Mouse (Mus musculus) midbrain, embryonic 12.5 days (tissue): Measurements from ENCODE around the gene Pnpla5. TPM values are rescaled to one million over a fixed set of nuclear protein-coding genes. Genes with fewer than 3 reads are reported as not detected.

ENCODE experiments used
- ATAC-seq: fragments of 200-750 bp; cut with Nextera tagmentation; 2 replicates; pipeline ENCODE4 v1.8.0; 2017; ENCODE audit warnings: low read depth, moderate TSS enrichment, moderate library complexity; ENCODE audit not compliant: low FRiP score
- H3K27ac ChIP-seq: fragments of 300-500 bp; sonication (generic); replicated peaks from 2 replicates; pipeline ENCODE4 v1.5.1; 2016; ENCODE audit warnings: mild to moderate bottlenecking
- H3K27me3 ChIP-seq: fragments of 300-500 bp; sonication (generic); 2 replicates; pipeline ENCODE4 v1.6.1; 2016; ENCODE audit warnings: mild to moderate bottlenecking
- H3K36me3 ChIP-seq: fragments of 300-500 bp; sonication (generic); 2 replicates; pipeline ENCODE4 v1.6.1; 2016
- H3K4me1 ChIP-seq: fragments of 300-500 bp; sonication (generic); 2 replicates; pipeline ENCODE4 v1.6.1; 2016
- H3K4me2 ChIP-seq: fragments of 300-500 bp; sonication (generic); replicated peaks from 2 replicates; pipeline ENCODE4 v1.6.1; 2016; ENCODE audit warnings: mild to moderate bottlenecking, moderate library complexity
- H3K4me3 ChIP-seq: fragments of 300-500 bp; sonication (generic); 2 replicates; pipeline ENCODE4 v1.5.1; 2016; ENCODE audit warnings: mild to moderate bottlenecking
- H3K9ac ChIP-seq: fragments of 300-500 bp; sonication (generic); replicated peaks from 2 replicates; pipeline ENCODE4 v1.6.1; 2016; ENCODE audit warnings: mild to moderate bottlenecking, moderate library complexity
- H3K9me3 ChIP-seq: fragments of 300-500 bp; sonication (generic); 2 replicates; pipeline ENCODE4 v1.6.1; 2016; ENCODE audit warnings: mild to moderate bottlenecking
- WGBS: fragments of 180-500 bp; shearing (Covaris S2); methylation state at CpG from one replicate; pipeline ENCODE4 v1.1.7; 2016; 5-methylcytosine and 5-hydroxymethylcytosine counted together
- polyA plus RNA-seq: library from polyadenylated mRNA; unstranded; fragments of >200 nt; fragmentation: Nextera tagmentation; extraction: Ambion mirVana; gene quantifications from 2 replicates; pipeline ENCODE4 v1.2.1, GENCODE M21; 2016

Pnpla5 gene
- polyA plus RNA-seq, 1 experiment from 2014 or later: not detected

DNA sequence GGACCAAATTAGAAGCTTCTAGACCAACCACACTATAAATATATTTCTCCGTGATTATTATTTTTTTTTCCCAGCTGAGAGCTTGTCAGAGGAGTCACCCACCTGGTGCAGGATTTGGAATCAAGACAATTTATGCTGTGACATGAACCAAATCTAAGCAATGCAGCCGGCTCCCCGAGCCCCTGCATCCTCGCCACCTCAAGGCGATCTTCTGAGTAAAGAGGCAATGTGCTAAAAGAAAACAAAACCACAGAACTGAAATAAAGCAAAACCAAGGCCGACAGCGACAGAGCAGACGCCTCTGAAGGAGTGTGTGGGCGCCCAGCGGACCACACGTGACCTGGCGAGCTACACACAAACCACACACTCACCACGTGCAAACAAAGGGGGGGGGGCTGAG, 44.3 kb downstream of the Pnpla5 start:
- Histone ChIP-seq H3K27ac (0 out of 2 replicates have a peak overlapping the region, but pooled peaks have one; percentile 20), H3K9ac (no peak overlapping the region), H3K4me2 (no peak overlapping the region), H3K36me3 (0 out of 2 replicates have a peak, but pooled peaks cover 6% of the 10 kb centered on the region), H3K9me3 (no peaks in the 10 kb centered on the region), H3K4me3 (no peak overlapping the region), H3K27me3 (peaks cover 25% of the 10 kb centered on the region), H3K4me1 (peaks cover 8% of the 10 kb centered on the region)
- ATAC-seq: no peak
- 78% methylated on average over 13 of the region's 13 CpGs for WGBS

DNA sequence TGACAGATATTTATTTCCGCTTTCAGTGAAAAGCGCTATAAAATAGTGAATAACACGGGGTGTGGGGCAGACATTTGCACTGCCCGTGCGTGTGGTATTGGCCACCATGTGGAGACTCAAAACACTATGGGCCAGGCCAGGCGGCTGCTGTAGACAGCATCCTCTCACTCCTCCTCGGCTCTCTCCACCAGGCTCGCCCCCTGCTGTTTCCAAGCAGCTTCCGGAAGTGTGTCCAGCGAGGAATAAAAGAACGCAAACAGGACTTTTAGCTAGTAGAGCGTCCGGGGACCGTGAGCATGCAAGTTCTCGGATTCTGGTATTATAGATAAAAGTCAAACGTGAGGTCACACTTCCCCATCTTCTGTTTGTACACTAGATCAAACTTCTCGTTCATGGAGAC, 45.8 kb downstream of the Pnpla5 start:
- 61% methylated on average over 17 of the region's 17 CpGs for WGBS
- Histone ChIP-seq H3K36me3 (0 out of 2 replicates have a peak, but pooled peaks cover 6% of the 10 kb centered on the region), H3K4me3 (no peak overlapping the region), H3K4me2 (no peak overlapping the region), H3K9me3 (no peaks in the 10 kb centered on the region), H3K27ac (no peak overlapping the region), H3K27me3 (peaks cover 40% of the 10 kb centered on the region), H3K4me1 (peaks cover 11% of the 10 kb centered on the region), H3K9ac (no peak overlapping the region)
- no peak for ATAC-seq

- Histone ChIP-seq H3K4me2 (peak overlapping the region; percentile 39), H3K4me3 (0 out of 2 replicates have a peak overlapping the region, but pooled peaks have one; percentile 13), H3K27me3 (peaks cover 62% of the 10 kb centered on the region), H3K27ac (no peak overlapping the region), H3K36me3 (0 out of 2 replicates have a peak, but pooled peaks cover 2% of the 10 kb centered on the region), H3K9ac (no peak overlapping the region), H3K9me3 (no peaks in the 10 kb centered on the region), H3K4me1 (peaks cover 15% of the 10 kb centered on the region)
- WGBS: 15% methylated on average over 17 of the region's 17 CpGs
- ATAC-seq: peak; percentile 42; the same call in 1 of the 2 replicates
Observed at GRCm38 (mm10) chr15:84074705-84075185, 48.2 kb downstream of the Pnpla5 start.

DNA sequence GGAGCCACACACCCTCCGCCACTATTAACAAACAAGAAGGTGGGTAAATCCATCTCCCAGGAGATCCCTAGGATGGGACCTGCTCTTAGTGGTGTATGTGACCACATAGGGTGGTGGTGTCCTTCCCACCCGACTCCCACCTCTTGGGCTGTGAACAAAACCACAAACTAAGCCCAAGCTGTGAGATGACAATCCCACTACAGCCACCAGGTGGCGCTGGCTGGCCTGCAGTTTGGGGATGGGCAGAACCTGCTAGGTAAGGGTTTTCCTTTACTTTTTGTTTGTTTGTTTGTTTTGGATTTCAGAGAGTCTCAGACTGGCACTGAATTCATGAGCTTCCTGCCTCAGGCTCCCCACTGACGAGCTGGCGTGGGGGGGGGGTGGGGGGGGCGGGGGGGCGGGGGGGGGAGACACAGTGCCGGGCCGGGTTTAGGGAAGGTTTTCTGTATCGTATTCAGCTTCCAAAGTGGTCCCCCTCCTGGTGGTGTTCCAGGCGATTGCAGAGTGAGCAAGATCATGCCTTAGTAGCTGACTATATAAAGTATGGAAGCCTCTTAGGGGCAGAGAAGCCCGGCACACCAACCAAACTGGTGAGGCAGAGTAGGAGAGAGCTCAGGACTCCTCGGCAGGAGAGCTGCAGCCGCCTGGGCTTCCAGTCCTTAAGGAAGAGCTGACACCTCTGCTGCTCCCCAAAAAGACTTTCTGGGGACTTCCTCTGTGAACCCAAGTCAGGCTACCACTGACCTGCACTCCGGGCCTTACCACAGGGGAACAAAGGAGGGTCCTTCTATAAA, 48.9 kb downstream of the Pnpla5 start:
- H3K4me2 ChIP-seq: peak overlapping the region; percentile 39
- no peaks in the 10 kb centered on the region for H3K36me3 ChIP-seq
- H3K27ac ChIP-seq: no peak overlapping the region
- 10% methylated on average over 11 of the region's 15 CpGs for WGBS
- H3K4me3 ChIP-seq: 0 out of 2 replicates have a peak overlapping the region, but pooled peaks have one; percentile 13
- ATAC-seq: peak; percentile 24; the same call in 1 of the 2 replicates
- peaks cover 67% of the 10 kb centered on the region for H3K27me3 ChIP-seq
- H3K9ac ChIP-seq: no peak overlapping the region
- H3K4me1 ChIP-seq: peaks cover 20% of the 10 kb centered on the region
- no peaks in the 10 kb centered on the region for H3K9me3 ChIP-seq

DNA sequence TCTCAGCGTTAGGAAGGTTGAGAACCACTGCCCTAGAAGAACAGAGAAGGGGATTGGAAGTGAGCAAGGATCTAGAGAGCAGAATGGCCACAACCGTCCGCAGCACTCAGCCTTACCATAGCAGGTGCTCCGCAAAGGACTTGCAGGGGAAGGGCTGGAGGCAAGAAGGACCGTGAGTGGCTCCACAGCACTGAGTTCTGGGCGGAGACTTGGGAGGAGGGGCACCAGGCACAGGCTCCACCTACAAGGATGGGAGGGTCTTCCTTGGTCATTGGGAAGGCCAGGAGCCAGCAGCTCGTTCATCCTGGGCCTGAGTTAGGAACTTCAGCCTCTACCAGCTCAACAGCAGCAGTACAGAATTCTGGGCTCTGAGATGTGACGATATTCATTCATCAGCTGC, 49.9 kb downstream of the Pnpla5 start:
- Histone ChIP-seq H3K9me3 (no peaks in the 10 kb centered on the region), H3K27me3 (peaks cover 78% of the 10 kb centered on the region), H3K9ac (no peak overlapping the region), H3K27ac (no peak overlapping the region), H3K36me3 (no peaks in the 10 kb centered on the region), H3K4me3 (no peak overlapping the region), H3K4me1 (peaks cover 26% of the 10 kb centered on the region), H3K4me2 (no peak overlapping the region)
- 23% methylated on average over 8 of the region's 8 CpGs for WGBS
- ATAC-seq: no peak

DNA sequence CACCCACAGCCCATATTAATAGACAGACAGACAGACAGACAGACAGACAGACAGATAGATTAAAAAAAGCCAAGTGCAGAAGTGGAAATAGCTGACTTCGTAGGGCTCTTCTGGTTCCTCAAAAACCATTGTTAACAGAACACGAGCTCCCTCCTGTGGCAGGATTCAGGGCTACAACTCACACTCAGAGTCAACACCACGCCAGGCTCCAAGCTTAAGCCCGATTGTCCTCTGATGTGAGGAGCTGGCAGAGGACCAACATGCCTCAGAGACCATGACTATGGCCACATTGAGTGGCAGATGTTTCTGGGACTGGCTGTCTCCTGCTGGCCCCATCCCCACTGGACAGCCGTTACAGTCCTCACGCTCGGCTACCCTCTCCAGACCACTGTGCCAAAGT, 50.7 kb downstream of the Pnpla5 start:
- Histone ChIP-seq H3K4me3 (no peak overlapping the region), H3K4me1 (peaks cover 26% of the 10 kb centered on the region), H3K9ac (no peak overlapping the region), H3K27me3 (peaks cover 85% of the 10 kb centered on the region), H3K36me3 (no peaks in the 10 kb centered on the region), H3K4me2 (no peak overlapping the region), H3K27ac (no peak overlapping the region), H3K9me3 (no peaks in the 10 kb centered on the region)
- WGBS: 21% methylated on average over 7 of the region's 7 CpGs
- no peak for ATAC-seq

DNA sequence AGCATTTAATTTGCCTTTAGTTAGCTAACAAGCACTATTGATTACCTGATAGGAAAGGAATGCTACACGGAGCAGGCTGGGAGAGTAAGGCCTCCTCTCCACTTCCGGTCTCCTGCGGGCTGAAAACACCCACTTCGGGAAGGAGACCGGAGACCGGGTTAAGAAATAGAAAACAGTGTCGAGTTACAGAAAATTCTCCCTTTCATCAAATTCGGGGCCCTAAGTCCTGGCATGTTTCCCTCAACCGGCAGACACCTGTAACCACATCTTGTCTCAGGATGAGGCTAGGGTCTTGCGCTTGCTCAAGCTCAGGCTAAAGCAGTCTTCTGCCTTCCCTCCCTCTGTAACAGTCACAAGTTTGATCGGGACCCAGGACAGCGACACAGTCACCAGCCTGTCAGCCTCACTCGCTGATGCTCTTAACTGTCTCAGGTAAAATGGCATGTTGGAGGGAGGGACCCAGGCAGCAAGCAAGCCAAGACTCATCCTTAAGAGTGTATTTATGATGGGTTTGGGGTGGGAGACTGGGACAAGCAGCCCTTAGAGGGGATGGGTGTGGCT, 52.8 kb downstream of the Pnpla5 start:
- H3K9me3 ChIP-seq: no peaks in the 10 kb centered on the region
- no peak overlapping the region for H3K27ac ChIP-seq
- WGBS: 6% methylated on average over 13 of the region's 13 CpGs
- peak overlapping the region; percentile 31 for H3K4me2 ChIP-seq
- no peak overlapping the region for H3K4me3 ChIP-seq
- no peak overlapping the region for H3K9ac ChIP-seq
- no peaks in the 10 kb centered on the region for H3K36me3 ChIP-seq
- peaks cover 26% of the 10 kb centered on the region for H3K4me1 ChIP-seq
- ATAC-seq: no peak
- peaks cover 78% of the 10 kb centered on the region for H3K27me3 ChIP-seq

DNA sequence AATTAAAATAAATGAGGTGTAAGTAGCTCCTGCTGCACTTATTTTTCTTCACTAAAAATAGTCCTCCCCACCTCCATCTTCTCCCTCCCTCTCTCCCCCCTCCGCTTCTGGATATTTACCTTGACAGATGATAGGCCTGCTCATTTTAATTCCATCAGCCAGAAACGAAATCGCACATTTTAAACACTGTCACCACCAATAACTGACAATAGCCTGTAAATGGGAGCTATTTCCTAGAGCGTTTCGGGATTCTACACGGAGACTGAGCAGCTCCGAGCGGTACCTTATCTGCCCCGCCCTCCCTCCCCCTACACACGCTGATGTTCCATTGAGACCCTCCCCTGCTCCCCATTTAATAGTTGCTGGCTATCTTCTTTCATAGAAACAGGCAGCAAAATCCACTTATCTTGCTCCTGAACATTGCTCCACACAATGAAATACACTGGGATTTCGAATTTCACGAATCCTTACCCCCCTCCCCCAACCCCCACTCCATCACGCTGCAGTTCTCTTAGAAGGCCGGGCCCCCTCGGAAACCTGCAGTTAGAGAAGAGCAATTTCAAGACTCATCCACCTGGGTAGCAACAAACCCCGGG, 53.4 kb downstream of the Pnpla5 start:
- H3K4me3 ChIP-seq: no peak overlapping the region
- H3K9me3 ChIP-seq: no peaks in the 10 kb centered on the region
- peak overlapping the region; percentile 31 for H3K4me2 ChIP-seq
- peaks cover 28% of the 10 kb centered on the region for H3K4me1 ChIP-seq
- H3K36me3 ChIP-seq: no peaks in the 10 kb centered on the region
- H3K27ac ChIP-seq: no peak overlapping the region
- WGBS: 10% methylated on average over 16 of the region's 16 CpGs
- no peak overlapping the region for H3K9ac ChIP-seq
- ATAC-seq: no peak
- peaks cover 71% of the 10 kb centered on the region for H3K27me3 ChIP-seq

DNA sequence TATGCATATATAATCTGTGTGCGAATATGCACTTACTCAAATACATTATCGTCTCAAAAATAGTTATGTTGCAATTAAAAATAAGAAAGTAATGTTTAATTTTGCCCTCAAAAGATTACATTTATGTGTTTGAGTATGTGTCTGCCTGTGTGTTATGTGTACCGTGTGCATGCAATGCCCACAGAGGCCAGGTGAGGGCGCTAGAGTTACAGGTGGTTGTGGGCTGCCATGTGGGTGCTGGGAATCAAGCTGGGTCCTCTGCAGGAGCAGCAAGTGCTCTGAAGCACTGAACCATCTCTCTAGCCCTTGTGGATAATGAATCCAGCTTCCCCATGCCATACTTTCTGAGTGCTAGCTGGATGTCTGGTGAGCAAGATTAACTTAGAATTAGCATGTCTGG, 57.3 kb downstream of the Pnpla5 start:
- Histone ChIP-seq H3K9me3 (0 out of 2 replicates have a peak, but pooled peaks cover 4% of the 10 kb centered on the region), H3K4me3 (no peak overlapping the region), H3K4me2 (no peak overlapping the region), H3K4me1 (peaks cover 20% of the 10 kb centered on the region), H3K9ac (no peak overlapping the region), H3K27ac (no peak overlapping the region), H3K36me3 (no peaks in the 10 kb centered on the region), H3K27me3 (peaks cover 38% of the 10 kb centered on the region)
- WGBS: 76% methylated on average over 4 of the region's 4 CpGs
- ATAC-seq: no peak

DNA sequence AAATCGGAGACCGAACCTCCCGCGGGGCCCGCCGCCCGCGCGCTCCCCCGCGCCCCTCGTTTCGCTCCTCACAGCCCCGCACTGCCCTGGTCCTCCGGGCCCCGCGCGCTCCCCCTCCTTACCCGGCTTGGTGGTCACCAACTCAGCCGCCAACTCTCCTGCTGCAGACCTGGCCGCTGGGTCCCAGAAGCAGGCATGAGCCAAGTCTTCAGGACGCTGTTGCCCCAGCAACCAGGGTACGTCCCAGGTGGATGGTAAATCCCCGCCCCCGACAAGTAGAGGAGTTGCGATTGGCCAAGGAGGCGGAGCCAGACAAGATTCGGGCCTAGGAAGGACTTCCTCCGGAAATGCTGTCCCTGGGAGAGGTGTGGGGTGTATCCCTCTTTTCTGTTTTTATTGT, 57.8 kb downstream of the Pnpla5 start, which contains the start of gene Efcab6:
Gene Efcab6, minus strand, starts transcription at position 240 of the 400 bp plus-strand sequence.
- peak within 1 kb of the TSS; percentile 56 for H3K4me2 ChIP-seq
- peak within 1 kb of the TSS; percentile 25; the same call in 1 of the 2 replicates for H3K9ac ChIP-seq
- WGBS: 2% methylated on average over 24 of the region's 29 CpGs
- H3K4me3 ChIP-seq: peak within 1 kb of the TSS; percentile 35
- no peaks in the 10 kb centered on the region for H3K36me3 ChIP-seq
- H3K4me1 ChIP-seq: peaks cover 19% of the 10 kb centered on the region
- peaks cover 32% of the 10 kb centered on the region for H3K27me3 ChIP-seq
- 0 out of 2 replicates have a peak, but pooled peaks cover 4% of the 10 kb centered on the region for H3K9me3 ChIP-seq
- ATAC-seq: peak; percentile 52
- H3K27ac ChIP-seq: no peak within 1 kb of the TSS
